ENCODE assay signal across 7 mouse cellular contexts in the genomic region with DNA sequence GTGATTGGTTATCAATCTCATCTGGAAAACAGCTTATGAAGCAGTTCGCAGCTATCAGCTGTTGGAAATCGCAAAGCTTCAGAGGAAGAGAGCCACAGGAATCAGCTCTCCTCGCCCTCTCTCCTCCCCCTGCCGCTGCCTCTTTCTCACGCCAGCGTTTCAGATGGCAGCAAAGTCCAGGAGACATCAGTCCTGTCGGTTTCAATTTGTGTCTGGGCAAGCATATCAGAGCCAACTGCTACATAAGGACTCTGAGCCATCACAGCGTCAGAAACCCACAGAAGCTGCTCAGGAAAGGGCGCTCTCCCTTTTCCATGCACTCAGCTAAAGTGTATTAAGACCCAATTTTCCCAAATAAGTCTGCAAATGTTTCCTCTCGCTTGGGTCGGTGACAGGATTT.
DNase-seq lines count a peak whose midpoint lies in the region; ATAC-seq and TF ChIP-seq lines count a peak whose summit lies in the region.

No protein-coding gene starts in this region.

- no peak for TF ChIP-seq POLR2A in brain, embryonic 14.5 days (IDR thresholded peaks at IDR 0.05; ENCODE audit: borderline replicate concordance, extremely low read depth, insufficient read depth, insufficient read length, poor library complexity, severe bottlenecking)
- TF ChIP-seq POLR2A in kidney, adult 2 months (IDR thresholded peaks at IDR 0.05; ENCODE audit: low read depth, low read length): no peak

- H3K4me2 ChIP-seq in stomach, embryonic 16.5 days (ENCODE audit: low read depth, low read length): peak overlapping the region; percentile 52

- 13% methylated on average over 11 of the region's 11 CpGs for WGBS in kidney, adult 2 months
- WGBS in stomach, embryonic 16.5 days: 28% methylated on average over 11 of the region's 11 CpGs

- no peaks in the 10 kb centered on the region for H3K27me3 ChIP-seq in kidney, adult 2 months (replicated peaks; ENCODE audit: control insufficient read depth, insufficient read depth, low read length)
- H3K27me3 ChIP-seq in stomach, embryonic 16.5 days (ENCODE audit: control insufficient read depth, insufficient read depth, low read length): no peaks in the 10 kb centered on the region

- H3K4me3 ChIP-seq in kidney, adult 2 months (ENCODE audit: insufficient read depth, low read depth, low read length): peak overlapping the region; percentile 5; the same call in 1 of the 2 replicates
- H3K4me3 ChIP-seq in stomach, embryonic 16.5 days (replicated peaks; ENCODE audit: low read length): peak overlapping the region; percentile 24

- TF ChIP-seq CTCF in brain, embryonic 14.5 days (IDR thresholded peaks at IDR 0.05; ENCODE audit: borderline replicate concordance, extremely low read depth, insufficient read depth, insufficient read length): no peak
- TF ChIP-seq CTCF in kidney, adult 2 months (conservative IDR thresholded peaks at IDR 0.05; ENCODE audit: insufficient read depth, insufficient read length, low read depth, low read length): 0 out of 2 replicates have a peak, but pooled peaks have one; percentile 4

- ATAC-seq in stomach, embryonic 16.5 days (ENCODE audit: insufficient read depth, low FRiP score): no peak
- no peak for ATAC-seq in granulocyte monocyte progenitor cell, adult 5-6 weeks (replicated peaks; ENCODE audit: poor library complexity, severe bottlenecking)

- peak; percentile 86 for DNase-seq in brain, embryonic 14.5 days (ENCODE audit: low read depth)
- DNase-seq in cerebellum, adult 9-11 months: peak; percentile 88
- peak; percentile 39 for DNase-seq in gastrocnemius, postnatal 14 days
- peak; percentile 59 for DNase-seq in kidney, adult 2 months
- peak; percentile 32 for DNase-seq in lung, postnatal 10 days

- H3K27ac ChIP-seq in kidney, adult 2 months (ENCODE audit: insufficient read depth, low read depth, low read length): peak overlapping the region; percentile 0; the same call in 1 of the 2 replicates
- no peak overlapping the region for H3K27ac ChIP-seq in stomach, embryonic 16.5 days (ENCODE audit: low read length)

- peak overlapping the region; percentile 37 for H3K9ac ChIP-seq in stomach, embryonic 16.5 days (ENCODE audit: low read length)

- H3K36me3 ChIP-seq in kidney, adult 2 months (ENCODE audit: control insufficient read depth, insufficient read depth, low read length): no peaks in the 10 kb centered on the region
- H3K36me3 ChIP-seq in stomach, embryonic 16.5 days (ENCODE audit: control insufficient read depth, insufficient read depth, low read length): no peaks in the 10 kb centered on the region

- no peaks in the 10 kb centered on the region for H3K9me3 ChIP-seq in stomach, embryonic 16.5 days (replicated peaks; ENCODE audit: control insufficient read depth, low read length)

- intact Hi-C loops in gastrocnemius, postnatal 14 days (cut with DNase I; ENCODE audit: low total_unique reads): no loop called here

- H3K4me1 ChIP-seq in kidney, adult 2 months (ENCODE audit: control insufficient read depth, insufficient read depth, low read length): peaks cover 3% of the 10 kb centered on the region; the same call in 1 of the 2 replicates
- 0 out of 2 replicates have a peak, but pooled peaks cover 3% of the 10 kb centered on the region for H3K4me1 ChIP-seq in stomach, embryonic 16.5 days (ENCODE audit: control insufficient read depth, insufficient read depth, low read length)

Comparison
In these comparisons a context has a peak if more than half of its experiments do, and no peak if none do; other contexts are left out.
1. DNase-seq: peak in every context shown above with its lines; median percentile 88 in cerebellum, adult 9-11 months; 86 in brain, embryonic 14.5 days; 59 in kidney, adult 2 months; 39 in gastrocnemius, postnatal 14 days; 32 in lung, postnatal 10 days.